Comparison of ENCODE assay signal across 41 mouse cellular contexts in genomic region chr10:118461126-118461767, GRCm38 (mm10). TPM values are rescaled to one million over a fixed set of nuclear protein-coding genes. Genes with fewer than 3 reads are reported as not detected.
DNase-seq lines count a peak whose midpoint lies in the region; ATAC-seq and TF ChIP-seq lines count a peak whose summit lies in the region.
"Had no signal": no experiment of that assay in that cellular context is flagged by ENCODE, and none has a peak within 500 bp of the region (broad histone marks: within the 10 kb centered on the region; RNA-seq: fewer than 3 reads in every experiment).

No protein-coding gene starts in this region.

- H3K36me3 ChIP-seq in ES-E14 (ENCODE audit: control insufficient read depth, insufficient read depth, low read length, poor library complexity, severe bottlenecking), result no peaks in the 10 kb centered on the region
- no peaks in the 10 kb centered on the region for H3K36me3 ChIP-seq in splenic B cell, adult 2 months (ENCODE audit: control insufficient read depth, insufficient read depth, low read length, poor library complexity, severe bottlenecking)
- no peaks in the 10 kb centered on the region for H3K36me3 ChIP-seq in liver, postnatal 0 days (replicated peaks; ENCODE audit: insufficient read depth, low read length)
- H3K36me3 ChIP-seq: embryonic facial prominence, embryonic 12.5 days; heart, embryonic 10.5 days; heart, embryonic 15.5 days; hindbrain, embryonic 13.5 days; limb, embryonic 10.5 days; limb, embryonic 15.5 days; liver, embryonic 13.5 days; midbrain, embryonic 10.5 days; midbrain, embryonic 15.5 days had no signal

- in situ Hi-C loops in ES-E14 (cut with MboI; ENCODE audit: low sequenced_read_pairs in 2 of 2, unreplicated experiment in 2 of 2), result no loop called here

- H3K4me3 ChIP-seq in ES-E14 (ENCODE audit: insufficient read depth in 1 of 2, low read depth in 1 of 2, low read length in 2 of 2, poor library complexity in 1 of 2, severe bottlenecking in 1 of 2), result no peak overlapping the region
- H3K4me3 ChIP-seq in liver, postnatal 0 days (ENCODE audit: low read depth, low read length), result no peak overlapping the region
- H3K4me3 ChIP-seq: embryonic facial prominence, embryonic 12.5 days; heart, embryonic 10.5 days; heart, embryonic 15.5 days; hindbrain, embryonic 13.5 days; limb, embryonic 10.5 days; limb, embryonic 15.5 days; liver, embryonic 13.5 days; midbrain, embryonic 10.5 days; midbrain, embryonic 15.5 days had no signal

- no peaks in the 10 kb centered on the region for H3K27me3 ChIP-seq in splenic B cell, adult 2 months (ENCODE audit: control insufficient read depth, insufficient read depth, low read length, poor library complexity, severe bottlenecking)
- no peaks in the 10 kb centered on the region for H3K27me3 ChIP-seq in liver, postnatal 0 days (ENCODE audit: insufficient read depth, low read length)
- H3K27me3 ChIP-seq: embryonic facial prominence, embryonic 12.5 days; heart, embryonic 15.5 days; hindbrain, embryonic 13.5 days; limb, embryonic 15.5 days; liver, embryonic 13.5 days; midbrain, embryonic 15.5 days; Patski had no signal

- DNase-seq in heart, adult 11 months, result peak; percentile 41
- DNase-seq in heart, postnatal 14 days, result no peak
- DNase-seq in ES-E14 (ENCODE audit: low read depth, low spot score), result peak; percentile 81
- DNase-seq in splenic B cell, adult 2 months (ENCODE audit: low read depth, low spot score), result peak; percentile 39
- no peak for DNase-seq in frontal cortex, adult 2 months (ENCODE audit: extremely low spot score in 1 of 2, low spot score in 1 of 2)
- DNase-seq in liver, postnatal 0 days, result no peak
- DNase-seq: adrenal gland, postnatal 10 days; cerebellum, adult 11 months; cerebellum, adult 9-11 months; embryo, embryonic 11 days; gastrocnemius, postnatal 14 days; heart, postnatal 36 days; kidney, adult 8-10 months; layer of hippocampus, postnatal 36 days; liver, embryonic 13.5 days; lung, adult 2 months; lung, postnatal 14 days; right cerebral cortex, adult 18-20 months; spleen, adult 18-20 months; thymus, adult 18-20 months; thymus, postnatal 4 days had no signal

- no peak for TF ChIP-seq EP300 in liver, postnatal 0 days (IDR thresholded peaks at IDR 0.05; ENCODE audit: low read depth)

- no peaks in the 10 kb centered on the region; the same call in 1 of the 2 replicates for H3K9me3 ChIP-seq in ES-E14 (ENCODE audit: control insufficient read depth, insufficient read depth, low read depth, low read length)
- 0 out of 2 replicates have a peak, but pooled peaks cover 7% of the 10 kb centered on the region for H3K9me3 ChIP-seq in liver, postnatal 0 days (ENCODE audit: low read length)
- H3K9me3 ChIP-seq: embryonic facial prominence, embryonic 12.5 days; heart, embryonic 10.5 days; limb, embryonic 10.5 days; liver, embryonic 13.5 days; midbrain, embryonic 10.5 days; midbrain, embryonic 15.5 days had no signal

- H3K4me1 ChIP-seq in ES-E14 (ENCODE audit: control insufficient read depth in 2 of 2, insufficient read depth in 2 of 2, low read length in 2 of 2, poor library complexity in 1 of 2), result peaks cover 2 to 6% of the 10 kb centered on the region in 2 experiments; a peak in 3 of 4 replicates
- no peaks in the 10 kb centered on the region for H3K4me1 ChIP-seq in liver, postnatal 0 days (ENCODE audit: insufficient read depth)
- H3K4me1 ChIP-seq: embryonic facial prominence, embryonic 12.5 days; heart, embryonic 10.5 days; heart, embryonic 15.5 days; hindbrain, embryonic 13.5 days; limb, embryonic 10.5 days; limb, embryonic 15.5 days; liver, embryonic 13.5 days; midbrain, embryonic 15.5 days had no signal

- TF ChIP-seq CTCF in liver, postnatal 0 days (IDR thresholded peaks at IDR 0.05; ENCODE audit: low read depth), result no peak

- peak; percentile 75 for ATAC-seq in activated CD4-positive, CD25-positive, alpha-beta regulatory T cell, adult 4 months
- no peak for ATAC-seq in liver, postnatal 0 days
- ATAC-seq in cerebellum, adult (ENCODE audit: insufficient number of reproducible peaks, low FRiP score, low TSS enrichment), result no peak
- ATAC-seq: forebrain, embryonic 16.5 days; midbrain, embryonic 15.5 days; Patski had no signal

- H3K27ac ChIP-seq in ES-E14 (ENCODE audit: insufficient read depth, low read depth, low read length, poor library complexity, severe bottlenecking), result peak overlapping the region; percentile 69
- no peak overlapping the region for H3K27ac ChIP-seq in liver, postnatal 0 days (ENCODE audit: low read depth)
- H3K27ac ChIP-seq: embryonic facial prominence, embryonic 12.5 days; heart, embryonic 10.5 days; heart, embryonic 15.5 days; hindbrain, embryonic 13.5 days; kidney, postnatal 0 days; limb, embryonic 10.5 days; limb, embryonic 15.5 days; liver, embryonic 13.5 days; midbrain, embryonic 10.5 days; midbrain, embryonic 15.5 days; stomach, postnatal 0 days had no signal

- WGBS in liver, postnatal 0 days (ENCODE audit: insufficient replicate concordance), result 75% methylated on average over 6 of the region's 6 CpGs

- H3K9ac ChIP-seq in ES-E14 (ENCODE audit: insufficient read depth, low read depth, low read length, poor library complexity, severe bottlenecking), result no peak overlapping the region
- no peak overlapping the region for H3K9ac ChIP-seq in liver, postnatal 0 days (replicated peaks)
- H3K9ac ChIP-seq: embryonic facial prominence, embryonic 12.5 days; heart, embryonic 15.5 days; hindbrain, embryonic 13.5 days; limb, embryonic 15.5 days; liver, embryonic 13.5 days; midbrain, embryonic 15.5 days had no signal

- H3K4me2 ChIP-seq in liver, postnatal 0 days (ENCODE audit: low read depth, low read length), result no peak overlapping the region
- H3K4me2 ChIP-seq: embryonic facial prominence, embryonic 12.5 days; heart, embryonic 15.5 days; hindbrain, embryonic 13.5 days; limb, embryonic 15.5 days; liver, embryonic 13.5 days; midbrain, embryonic 15.5 days had no signal

- intact Hi-C loops in heart, postnatal 14 days (cut with DNase I), result no loop called here

TF ChIP-seq in ES-E14, 5 proteins besides CTCF, POLR2A, EP300 and RAD21:
- TF ChIP-seq ZC3H11A (IDR thresholded peaks at IDR 0.05; ENCODE audit: borderline replicate concordance, low read depth, low read length) (no peak), HCFC1 (IDR thresholded peaks at IDR 0.05; ENCODE audit: borderline replicate concordance, insufficient read depth, low read length) (no peak), MAFK (IDR thresholded peaks at IDR 0.05; ENCODE audit: insufficient read depth, low read depth, low read length) (no peak), CHD2 (IDR thresholded peaks at IDR 0.05; ENCODE audit: low read depth, low read length) (0 out of 2 replicates have a peak, but pooled peaks have one; percentile 61), ZNF384 (IDR thresholded peaks at IDR 0.05; ENCODE audit: low read depth, low read length) (no peak)

RNA-seq across cellular contexts. Expression of gene Ifng, which starts 20.4 kb away (rescaled TPM):
- total RNA-seq in heart, postnatal 14 days (2021), result not detected
- not detected in 2 replicates for total RNA-seq in ES-E14 (2012; rRNA removed)
- polyA plus RNA-seq in activated CD4-positive, CD25-positive, alpha-beta regulatory T cell, adult 4 months (2017; shearing (Covaris generic)), result 1 to 10 TPM; 8.9 to 9.8 TPM
- polyA plus RNA-seq in frontal cortex, adult 2 months (2012; rRNA removed), result 0.10 TPM in 1 of 2 replicates, not detected in the other
- polyA plus RNA-seq in liver, postnatal 0 days (2015; fragmentation: Nextera tagmentation; extraction: Ambion mirVana), result 0.08 TPM in 1 of 2 replicates, not detected in the other
- total RNA-seq: adrenal gland, postnatal 10 days; gastrocnemius, postnatal 14 days; granulocyte monocyte progenitor cell, adult 5-6 weeks; heart, postnatal 36 days; layer of hippocampus, postnatal 36 days; megakaryocyte progenitor cell, adult 5-6 weeks; MEL had no signal
- polyA plus RNA-seq: C2C12; embryonic facial prominence, embryonic 12.5 days; forebrain, embryonic 16.5 days; heart, embryonic 10.5 days; heart, embryonic 15.5 days; hindbrain, embryonic 13.5 days; intestine, embryonic 14.5 days; kidney, postnatal 0 days; limb, embryonic 10.5 days; limb, embryonic 15.5 days; liver, embryonic 13.5 days; lung, adult 2 months; midbrain, embryonic 10.5 days; midbrain, embryonic 15.5 days; neural tube, embryonic 11.5 days; Patski; stomach, postnatal 0 days had no signal

Comparison
In these comparisons a context has a peak if more than half of its experiments do, and no peak if none do; other contexts are left out.
1. DNase-seq: peak in heart, adult 11 months (single experiment), ES-E14 (single experiment) and splenic B cell, adult 2 months (single experiment); none in heart, postnatal 14 days (0 of 2), frontal cortex, adult 2 months (0 of 2) and liver, postnatal 0 days (single experiment).